Mouse (Mus musculus) testis, adult 2 months (tissue): ENCODE data around the gene Hebp2. TPM values are rescaled to one million over a fixed set of nuclear protein-coding genes. Genes with fewer than 3 reads are reported as not detected.

Experiments used
- H3K27ac ChIP-seq: fragments of 200-500 bp; 2 replicates; pipeline ENCODE4 v1.5.1; 2012; ENCODE audit warnings: low read depth, low read length; ENCODE audit not compliant: control insufficient read depth, insufficient read depth
- H3K27me3 ChIP-seq: fragments of 200-500 bp; 2 replicates; pipeline ENCODE4 v1.6.1; 2012; ENCODE audit warnings: mild to moderate bottlenecking, low read length, moderate library complexity; ENCODE audit not compliant: control insufficient read depth, insufficient read depth
- H3K36me3 ChIP-seq: fragments of 200-500 bp; 2 replicates; pipeline ENCODE4 v1.6.1; 2012; ENCODE audit warnings: mild to moderate bottlenecking, low read length; ENCODE audit not compliant: control insufficient read depth, insufficient read depth
- H3K4me1 ChIP-seq: fragments of 200-500 bp; 2 replicates; pipeline ENCODE4 v1.6.1; 2012; ENCODE audit warnings: low read length; ENCODE audit not compliant: control insufficient read depth, insufficient read depth
- H3K4me3 ChIP-seq: fragments of 200-500 bp; 2 replicates; pipeline ENCODE4 v1.5.1; 2012; ENCODE audit warnings: low read depth, mild to moderate bottlenecking, low read length, moderate library complexity, mixed read lengths; ENCODE audit not compliant: control insufficient read depth
- CTCF ChIP-seq: fragments of 200-500 bp; IDR thresholded peaks from 2 replicates; pipeline ENCODE4 v1.5.1; 2012; ENCODE audit warnings: low read depth, mild to moderate bottlenecking, inconsistent platforms, low read length, moderate library complexity; ENCODE audit not compliant: control insufficient read depth, insufficient read depth, insufficient replicate concordance
- POLR2A ChIP-seq: fragments of 200-500 bp; IDR thresholded peaks from 2 replicates; pipeline ENCODE4 v1.6.1; 2012; ENCODE audit warnings: low read depth, mild to moderate bottlenecking, inconsistent platforms, low read length, moderate library complexity; ENCODE audit not compliant: control insufficient read depth
- polyA plus RNA-seq: library from polyadenylated mRNA; depleted of rRNA; stranded (reverse); fragments of >200 nt; gene quantifications from 2 replicates; pipeline ENCODE4 v1.2.3, GENCODE M21; 2012

Gene Hebp2
- polyA plus RNA-seq, 1 experiment = 2.6 TPM

DNA sequence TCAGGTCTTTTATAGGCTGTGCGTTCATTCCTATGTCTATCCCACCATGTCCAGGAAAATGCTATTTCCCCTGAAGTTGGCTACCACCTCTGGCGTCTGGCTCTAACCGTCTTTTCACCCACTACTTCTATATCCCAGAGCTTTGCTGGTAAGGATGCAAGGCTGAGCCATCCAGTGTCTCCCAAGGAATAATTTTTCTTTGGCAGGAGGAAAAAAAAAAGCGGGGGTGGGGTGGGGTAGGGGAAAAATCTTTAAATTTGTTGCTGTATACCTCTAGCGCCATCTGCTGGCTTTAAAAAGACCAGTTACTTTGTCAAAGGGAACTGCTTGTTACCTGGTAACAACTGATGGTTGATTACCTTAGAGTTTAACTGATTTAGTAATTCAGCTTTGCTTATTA is 17.4 kb downstream of the Hebp2 start:
- H3K27ac ChIP-seq = no peak overlapping the region
- no peaks in the 10 kb centered on the region; the same call in 1 of the 2 replicates for H3K27me3 ChIP-seq
- peaks cover 18% of the 10 kb centered on the region for H3K4me1 ChIP-seq
- no peak for TF ChIP-seq CTCF
- no peak for TF ChIP-seq POLR2A
- no peaks in the 10 kb centered on the region for H3K36me3 ChIP-seq
- no peak overlapping the region for H3K4me3 ChIP-seq

DNA sequence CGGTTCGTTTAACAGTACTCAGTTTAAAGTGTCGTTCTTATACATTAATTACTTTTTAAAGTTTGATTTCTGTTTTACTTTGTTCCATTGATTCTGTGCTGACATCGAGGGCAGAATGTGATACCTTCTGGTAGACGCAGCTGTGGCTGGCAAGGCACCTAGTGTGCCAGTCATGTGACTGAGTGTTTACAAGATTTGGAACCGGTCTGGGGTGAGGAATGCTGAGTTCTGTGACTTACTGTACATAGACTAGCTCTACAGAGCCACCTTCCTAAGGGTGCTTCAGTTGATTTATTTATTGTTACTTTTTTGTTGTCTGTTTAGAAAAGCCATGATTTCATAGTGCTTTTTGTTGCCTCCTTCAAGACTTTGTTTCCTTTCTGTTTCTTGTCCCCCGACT is 18.1 kb downstream of the Hebp2 start:
- Histone ChIP-seq H3K4me1 (peaks cover 18% of the 10 kb centered on the region), H3K27ac (no peak overlapping the region), H3K36me3 (no peaks in the 10 kb centered on the region), H3K4me3 (no peak overlapping the region), H3K27me3 (no peaks in the 10 kb centered on the region; the same call in 1 of the 2 replicates)
- no peak for TF ChIP-seq POLR2A
- TF ChIP-seq CTCF = no peak

GRCm38 (mm10) chr10:18526851-18527675 is 18.8 kb downstream of the Hebp2 start:
- TF ChIP-seq CTCF = no peak
- TF ChIP-seq POLR2A = no peak
- Histone ChIP-seq H3K27ac (no peak overlapping the region), H3K4me1 (peaks cover 14% of the 10 kb centered on the region), H3K27me3 (no peaks in the 10 kb centered on the region; the same call in 1 of the 2 replicates), H3K4me3 (no peak overlapping the region), H3K36me3 (no peaks in the 10 kb centered on the region)

GRCm38 (mm10) chr10:18526184-18526850 is 19.6 kb downstream of the Hebp2 start:
- H3K4me1 ChIP-seq = peaks cover 11% of the 10 kb centered on the region
- no peak overlapping the region for H3K27ac ChIP-seq
- H3K4me3 ChIP-seq = peak overlapping the region; percentile 10; the same call in 1 of the 2 replicates
- H3K36me3 ChIP-seq = no peaks in the 10 kb centered on the region
- TF ChIP-seq POLR2A (no peak), CTCF (no peak)
- H3K27me3 ChIP-seq = no peaks in the 10 kb centered on the region; the same call in 1 of the 2 replicates

DNA sequence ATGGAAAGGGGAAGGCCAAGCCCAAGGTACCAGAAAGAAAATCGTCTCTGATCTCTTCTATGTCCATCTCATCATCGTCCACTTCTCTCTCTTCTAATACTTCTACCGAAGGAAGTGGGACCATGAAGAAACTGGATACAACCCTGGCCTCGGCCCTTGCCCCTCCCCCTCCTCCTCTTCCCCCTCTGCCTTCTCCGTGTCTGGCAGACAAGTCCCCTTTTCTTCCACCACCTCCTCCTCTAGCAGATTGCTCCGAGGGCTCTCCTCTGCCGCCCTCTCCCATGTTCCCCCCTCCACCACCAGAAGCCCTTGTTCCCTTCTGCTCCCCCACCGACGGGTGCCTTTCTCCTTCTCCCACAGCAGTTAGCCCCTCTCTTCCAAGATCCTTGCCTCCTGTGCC is 20.1 kb downstream of the Hebp2 start:
- Histone ChIP-seq H3K27me3 (no peaks in the 10 kb centered on the region; the same call in 1 of the 2 replicates), H3K4me3 (no peak overlapping the region; the same call in 1 of the 2 replicates), H3K27ac (no peak overlapping the region), H3K36me3 (no peaks in the 10 kb centered on the region), H3K4me1 (peaks cover 11% of the 10 kb centered on the region)
- TF ChIP-seq POLR2A = no peak
- no peak for TF ChIP-seq CTCF

- Histone ChIP-seq H3K27me3 (no peaks in the 10 kb centered on the region; the same call in 1 of the 2 replicates), H3K27ac (no peak overlapping the region), H3K36me3 (no peaks in the 10 kb centered on the region), H3K4me1 (peaks cover 11% of the 10 kb centered on the region), H3K4me3 (no peak overlapping the region)
- TF ChIP-seq POLR2A = no peak
Measured at GRCm38 (mm10) chr10:18525311-18525710, 20.6 kb downstream of the Hebp2 start.

GRCm38 (mm10) chr10:18522556-18522955 is 23.3 kb downstream of the Hebp2 start:
- Histone ChIP-seq H3K4me3 (no peak overlapping the region), H3K27me3 (no peaks in the 10 kb centered on the region; the same call in 1 of the 2 replicates), H3K4me1 (peaks cover 11% of the 10 kb centered on the region), H3K36me3 (no peaks in the 10 kb centered on the region), H3K27ac (no peak overlapping the region)
- TF ChIP-seq CTCF (no peak), POLR2A (no peak)
